Mouse (Mus musculus) heart, postnatal 4 days (tissue): ENCODE measurements around the gene D630045J12Rik. TPM values are rescaled to one million over a fixed set of nuclear protein-coding genes. Genes with fewer than 3 reads are reported as not detected.
A peak's percentile ranks its signal among the peaks of the same experiment; 100 is the strongest.

Experiments used
- DNase-seq: peaks from one replicate; pipeline ENCODE4 v3.0.0; 2021
- total RNA-seq, 2 experiments: library from RNA; stranded (reverse); gene quantifications; 2 replicates each; pipeline ENCODE4 v1.2.3; 2021

D630045J12Rik gene
- total RNA-seq, 2 experiments from 2014 or later = 3.7 to 3.9 TPM

DNA sequence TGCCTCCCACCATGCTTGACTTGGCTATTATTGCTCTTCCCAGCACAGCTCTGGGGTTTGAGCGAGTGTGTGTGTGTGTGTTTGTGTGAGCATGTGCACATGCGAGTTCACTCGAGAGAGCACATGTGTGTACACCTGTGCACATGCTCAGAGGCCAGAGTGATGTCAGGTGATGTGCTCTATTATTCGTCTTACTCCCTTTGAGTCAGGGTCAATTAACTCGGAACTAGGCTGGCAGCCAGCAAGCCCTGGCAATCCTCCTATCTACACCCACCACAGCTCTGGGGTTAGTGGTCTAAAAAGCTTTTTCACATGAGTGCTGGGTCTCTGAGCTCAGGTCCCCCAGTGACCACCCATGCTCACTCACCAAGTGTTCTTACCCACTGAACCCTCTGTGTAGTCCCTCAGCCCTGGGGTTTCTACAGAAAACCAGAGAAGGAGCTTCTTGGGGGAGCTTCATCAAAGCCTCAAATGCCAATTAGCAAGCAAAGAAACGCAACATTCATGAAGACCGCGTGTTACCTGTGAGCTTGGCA, 11.4 kb downstream of the D630045J12Rik start:
- DNase-seq = peak; percentile 13

DNA sequence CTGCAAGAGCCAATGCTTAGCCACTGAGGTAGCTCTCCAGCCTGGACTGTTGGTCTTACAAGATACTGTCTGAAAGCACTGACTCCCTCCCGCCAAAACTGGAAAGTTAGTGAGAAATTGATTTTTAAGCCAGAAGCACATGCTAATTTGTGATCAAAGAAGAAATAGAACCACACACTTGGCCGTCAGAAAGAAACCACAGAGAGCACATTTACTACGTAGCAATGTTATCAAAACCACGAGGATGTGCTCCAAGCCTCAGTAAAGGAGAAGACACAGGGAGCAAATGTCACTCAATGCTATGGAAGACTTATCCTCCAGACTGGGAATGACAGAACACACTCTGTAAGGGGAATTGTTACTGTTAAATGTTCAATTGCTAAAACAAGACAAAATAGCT, 12.3 kb downstream of the D630045J12Rik start:
- DNase-seq = no peak

DNA sequence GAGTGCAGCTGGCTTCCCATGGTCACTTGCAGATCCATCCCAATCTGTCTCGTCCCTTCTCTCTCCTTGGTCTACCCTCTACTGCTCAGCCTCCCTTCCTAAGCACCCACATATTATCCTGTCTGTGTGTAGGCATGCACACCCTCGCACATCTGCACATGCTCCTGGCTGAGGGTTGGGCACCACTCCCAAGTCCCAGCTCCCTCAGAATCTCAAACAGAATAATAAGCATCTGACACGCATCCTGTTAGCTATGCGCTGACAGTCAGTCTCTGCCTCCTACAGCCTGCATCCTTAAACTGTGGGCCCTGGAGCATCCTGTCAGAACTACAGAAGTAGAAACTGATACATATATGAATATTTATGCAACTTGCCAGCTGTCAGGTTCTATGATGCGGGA, 13.2 kb downstream of the D630045J12Rik start:
- DNase-seq = no peak

DNA sequence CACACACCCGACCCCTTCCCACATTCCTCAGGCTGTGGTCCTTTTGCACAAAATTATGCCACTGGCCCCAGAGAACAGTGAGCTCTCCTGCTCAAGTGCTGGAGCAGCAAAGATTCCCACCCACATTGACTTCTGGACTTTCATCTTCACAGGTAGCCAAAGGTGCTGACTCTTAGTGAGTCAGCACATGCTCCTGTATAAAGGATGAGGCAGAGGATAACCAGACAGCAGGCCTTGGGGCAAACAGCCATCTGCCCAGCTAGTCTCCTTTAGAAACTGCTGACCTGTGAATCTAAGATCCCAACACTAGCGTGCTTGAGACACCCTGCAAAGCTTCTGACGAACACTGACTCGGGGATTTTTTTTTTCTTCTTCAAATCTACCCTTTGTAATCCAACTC, 15.4 kb downstream of the D630045J12Rik start:
- DNase-seq = no peak

DNA sequence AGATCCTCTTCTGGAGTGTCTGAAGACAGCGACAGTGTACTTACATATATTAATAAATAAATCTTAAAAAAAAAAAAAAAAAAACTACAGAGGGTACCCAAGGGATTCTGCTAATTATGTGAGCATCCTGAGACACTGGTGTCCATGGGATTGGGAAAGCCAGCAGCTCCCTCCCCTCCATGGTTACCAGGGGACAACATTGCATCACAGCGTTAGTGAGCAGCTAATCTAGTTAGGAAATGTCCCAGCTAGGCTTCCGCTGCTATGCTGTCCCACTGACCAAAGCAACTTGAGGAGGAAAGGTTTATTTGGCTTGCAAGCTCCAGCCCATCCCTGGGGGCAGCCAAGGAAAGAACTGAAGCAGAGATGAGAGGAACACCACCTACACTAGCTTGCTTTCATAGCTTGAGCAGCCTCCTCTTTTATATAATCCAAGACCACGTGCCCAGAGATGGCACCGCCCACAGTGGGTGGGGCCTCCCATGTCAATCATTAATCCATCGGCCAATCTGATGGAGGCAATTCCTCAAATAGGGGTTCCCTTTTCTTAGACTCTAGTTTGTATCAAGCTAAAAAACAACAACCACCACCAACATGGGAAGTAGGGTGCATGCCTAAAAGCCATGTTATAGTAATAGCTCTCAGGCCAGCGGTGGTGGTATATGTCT, 17.7 kb downstream of the D630045J12Rik start:
- DNase-seq = no peak

DNA sequence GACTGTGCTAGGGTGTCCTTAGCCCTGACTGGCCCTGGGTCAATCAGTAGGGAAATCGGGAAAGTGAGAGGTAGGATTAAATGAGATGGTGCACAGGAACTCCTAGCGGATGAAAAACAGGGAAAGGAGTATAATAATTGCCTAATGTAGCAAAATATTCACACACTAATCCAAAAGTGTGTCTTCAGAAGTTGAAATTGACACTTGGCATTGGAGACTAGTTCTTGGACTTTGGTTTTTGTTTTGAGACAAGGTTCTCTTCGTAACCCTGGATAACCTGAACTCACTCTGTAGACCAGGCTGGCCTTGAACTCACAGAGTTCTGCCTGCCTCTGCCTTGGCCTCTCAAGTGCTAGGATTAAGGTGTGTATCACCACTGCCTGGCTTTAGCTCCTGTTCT, 20.0 kb downstream of the D630045J12Rik start:
- DNase-seq = no peak

DNA sequence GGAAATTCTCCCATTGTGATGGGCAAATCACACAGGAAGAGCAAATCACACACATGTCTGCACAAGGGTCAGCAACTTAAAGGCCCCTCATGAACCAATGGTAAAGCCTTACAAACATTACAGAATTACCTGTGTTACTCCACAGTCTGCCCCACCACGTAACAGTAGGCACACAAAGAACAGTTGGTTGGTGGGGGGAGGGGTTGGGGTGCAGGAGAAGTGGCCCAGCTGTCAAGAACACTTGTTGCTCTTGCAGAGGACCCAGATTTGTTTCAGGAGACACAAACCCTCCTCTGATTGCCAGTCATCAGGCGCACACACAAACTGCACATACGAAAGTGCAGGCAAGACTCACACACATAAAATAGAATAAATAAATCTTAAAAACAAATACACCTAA, 20.9 kb downstream of the D630045J12Rik start:
- DNase-seq = no peak

DNA sequence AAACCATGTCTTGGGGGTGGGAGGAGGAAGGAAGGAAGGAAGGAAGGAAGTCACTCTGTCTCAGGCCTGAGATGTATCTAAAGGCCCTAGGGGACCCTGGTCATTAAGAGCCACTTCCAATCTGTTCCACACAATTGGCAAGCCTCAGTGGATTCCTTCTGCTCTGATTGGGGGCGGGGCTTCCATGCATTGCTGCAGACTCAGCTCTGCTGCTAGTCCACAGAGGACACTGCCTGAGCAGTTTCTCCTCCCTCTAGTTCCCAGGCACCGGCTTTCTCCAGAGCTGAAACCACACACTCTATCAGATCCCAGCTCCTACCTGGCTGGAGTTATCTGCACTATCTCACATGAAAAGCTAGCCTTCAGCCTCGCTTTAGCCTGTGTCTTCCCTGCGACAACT, 21.8 kb downstream of the D630045J12Rik start:
- peak; percentile 40 for DNase-seq

DNA sequence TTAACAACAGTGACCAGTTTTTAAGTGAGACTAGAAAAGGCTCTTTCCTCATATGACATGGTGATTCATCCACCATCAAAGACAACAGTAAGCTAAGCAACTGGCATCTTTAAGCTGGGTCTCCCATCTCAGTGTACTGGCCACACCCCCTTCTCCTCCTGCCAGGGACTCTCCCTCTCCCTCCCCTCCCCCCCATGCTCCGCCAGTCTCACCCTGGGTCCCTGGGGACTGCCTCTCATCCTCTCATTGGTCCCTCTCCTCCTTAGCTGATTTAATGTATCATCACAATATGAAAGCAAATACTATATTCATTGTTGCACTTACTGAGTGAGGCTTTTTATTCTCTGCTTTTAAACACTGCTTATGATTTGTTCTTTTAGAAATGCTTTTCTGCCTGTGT, 29.7 kb downstream of the D630045J12Rik start:
- no peak for DNase-seq

DNA sequence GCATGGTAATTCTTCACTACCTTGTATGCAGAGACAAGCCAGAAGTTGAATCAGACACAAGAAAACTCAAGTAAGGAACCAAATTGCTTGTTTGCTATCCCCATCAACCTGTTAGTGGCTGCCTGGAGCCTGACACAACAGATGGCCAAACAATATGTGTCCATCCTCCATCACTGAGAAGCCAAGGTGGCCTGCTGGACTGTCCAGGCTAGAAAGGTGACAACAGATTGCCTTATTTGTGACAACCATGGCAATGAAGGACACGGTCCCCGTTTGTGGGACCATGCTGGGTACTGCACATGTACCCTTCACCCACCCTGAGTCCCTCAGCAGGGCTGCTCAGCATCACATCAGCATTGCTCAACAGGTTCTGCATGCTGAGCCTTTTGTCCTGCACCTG, 34.5 kb downstream of the D630045J12Rik start:
- DNase-seq = no peak

DNA sequence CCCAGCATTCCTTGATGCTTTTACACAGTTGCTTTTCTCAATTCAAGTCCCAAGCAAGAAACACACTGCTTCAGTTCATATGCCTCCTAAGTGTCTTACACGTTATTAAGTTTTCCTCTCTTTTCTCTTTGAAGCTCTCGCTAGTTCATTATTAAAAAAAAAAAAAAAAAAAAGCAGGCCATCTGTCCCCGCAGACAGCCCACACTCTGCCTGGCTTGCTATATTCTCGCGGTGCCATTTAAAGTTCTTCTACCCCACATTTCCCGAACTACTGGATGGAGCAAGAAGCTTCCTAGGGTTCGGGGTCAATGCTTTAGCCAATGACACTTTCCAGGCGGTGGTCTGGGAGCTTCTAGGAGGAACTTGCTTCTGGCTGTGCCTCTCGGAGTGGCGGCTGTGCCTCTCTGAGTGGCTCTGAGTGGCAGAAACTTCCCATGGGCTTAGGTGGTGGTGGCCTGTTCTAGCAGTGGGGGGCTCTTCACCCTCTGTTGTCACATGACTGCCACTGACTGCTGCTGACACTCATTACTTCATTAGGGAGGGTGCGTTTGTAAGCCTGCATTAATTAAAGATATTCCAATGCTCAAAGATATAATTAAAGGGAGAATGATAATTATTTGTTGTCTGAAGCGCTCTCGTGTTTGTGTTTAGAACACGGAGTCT, 38.2 kb downstream of the D630045J12Rik start:
- DNase-seq = no peak

DNA sequence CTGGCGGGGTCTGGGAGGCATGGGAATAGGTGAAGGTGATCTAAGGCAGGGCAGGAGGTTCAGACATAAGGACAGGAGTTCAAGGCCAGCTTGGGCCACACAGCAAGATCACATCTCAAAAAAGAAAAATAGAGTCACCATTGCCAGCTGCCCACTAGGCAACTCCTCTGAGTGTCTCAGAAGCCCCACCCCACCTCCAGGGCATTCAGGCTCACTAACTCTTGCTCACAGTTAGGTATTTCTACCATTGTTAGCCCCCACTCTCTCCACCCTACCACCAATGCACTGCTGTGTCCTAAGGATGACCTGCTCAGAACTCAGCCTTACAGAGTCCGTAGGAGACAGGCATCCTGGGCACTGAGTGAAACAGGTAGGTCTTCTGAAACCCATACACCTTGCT, 46.2 kb downstream of the D630045J12Rik start:
- DNase-seq = no peak

DNA sequence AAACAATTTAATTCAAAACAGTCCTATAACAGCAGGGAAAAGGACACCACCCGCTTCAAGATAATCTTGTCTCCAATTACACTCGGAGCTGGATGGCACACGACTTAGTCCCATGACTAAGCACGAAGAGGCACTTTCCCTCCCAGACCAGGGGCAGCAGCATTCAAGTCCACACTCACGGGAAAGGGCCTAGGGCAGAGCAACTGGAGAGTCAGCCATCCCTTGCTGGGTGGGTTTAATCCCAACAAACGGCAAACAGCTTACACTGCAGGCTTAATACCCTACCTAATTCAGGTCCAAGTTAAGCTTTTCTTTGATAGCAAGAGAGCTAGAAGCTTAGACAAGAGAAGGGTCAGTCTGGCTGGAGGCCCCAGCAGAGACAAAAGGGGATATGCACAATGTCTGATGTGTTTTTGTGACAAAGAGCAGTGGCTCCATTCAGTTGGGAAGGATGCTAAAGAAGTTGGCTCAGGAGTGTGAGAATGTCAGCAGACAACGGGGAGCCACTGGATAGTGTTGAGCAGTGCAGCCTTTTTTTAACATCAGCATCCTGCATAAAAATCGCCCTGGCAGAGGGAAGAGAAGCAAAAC, 46.8 kb downstream of the D630045J12Rik start:
- DNase-seq = no peak

DNA sequence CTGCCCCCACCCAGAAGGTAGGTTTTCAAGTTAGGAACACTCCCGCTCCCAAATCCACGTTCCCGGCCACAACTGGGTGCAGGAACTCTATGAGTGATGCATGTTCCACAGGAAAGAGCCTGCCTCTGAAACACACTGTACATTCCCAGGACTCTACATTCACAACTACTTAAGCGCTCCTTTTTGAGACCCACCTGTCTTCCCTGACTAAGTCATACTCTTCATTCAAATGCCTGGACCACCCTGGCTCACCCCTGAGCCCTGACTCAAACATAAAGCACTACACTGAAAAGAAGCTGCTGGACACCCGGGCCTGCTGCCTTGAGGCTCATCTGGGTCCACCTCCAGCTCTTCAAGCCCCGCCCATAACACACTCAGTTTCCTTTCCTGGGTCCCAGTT, 48.4 kb downstream of the D630045J12Rik start:
- DNase-seq = no peak

DNA sequence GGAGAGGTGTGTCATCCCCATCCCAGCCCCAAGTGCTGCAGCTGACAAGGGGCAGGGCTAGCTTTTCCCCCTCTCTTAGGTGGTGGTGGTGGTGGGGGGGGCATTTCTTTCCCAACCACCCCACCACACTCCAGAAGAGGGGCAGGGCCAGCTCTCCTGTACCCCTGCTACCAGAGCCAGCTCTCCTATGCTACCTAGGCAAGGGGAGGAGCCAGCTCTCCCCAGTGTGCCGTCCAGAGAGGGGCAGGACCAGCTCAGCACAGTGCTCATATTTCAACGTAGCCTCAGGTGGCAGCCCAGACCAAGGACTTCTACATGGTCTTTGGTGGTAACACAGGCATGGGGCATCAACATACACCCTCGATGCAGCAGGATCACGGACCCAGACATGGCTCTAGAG, 50.0 kb downstream of the D630045J12Rik start:
- DNase-seq = no peak

DNA sequence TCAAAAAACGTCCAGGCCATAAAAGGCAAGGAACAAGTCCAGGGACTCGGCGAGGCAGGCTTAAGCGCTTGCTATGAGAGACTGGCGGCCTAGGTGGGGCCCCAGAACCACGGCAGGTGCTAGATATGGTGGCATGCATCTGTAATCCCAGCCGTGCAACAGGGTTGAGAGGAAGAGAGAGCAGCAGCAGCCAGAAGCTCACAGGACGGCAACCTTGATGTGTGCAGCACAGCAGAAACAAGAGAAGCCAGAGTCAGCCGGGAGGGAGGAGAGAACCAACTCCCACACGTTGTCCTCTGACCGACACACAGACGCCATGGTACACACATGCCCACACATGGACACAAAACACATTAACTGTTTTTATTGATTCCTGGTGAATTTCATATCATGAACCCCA, 51.0 kb downstream of the D630045J12Rik start:
- DNase-seq = no peak

DNA sequence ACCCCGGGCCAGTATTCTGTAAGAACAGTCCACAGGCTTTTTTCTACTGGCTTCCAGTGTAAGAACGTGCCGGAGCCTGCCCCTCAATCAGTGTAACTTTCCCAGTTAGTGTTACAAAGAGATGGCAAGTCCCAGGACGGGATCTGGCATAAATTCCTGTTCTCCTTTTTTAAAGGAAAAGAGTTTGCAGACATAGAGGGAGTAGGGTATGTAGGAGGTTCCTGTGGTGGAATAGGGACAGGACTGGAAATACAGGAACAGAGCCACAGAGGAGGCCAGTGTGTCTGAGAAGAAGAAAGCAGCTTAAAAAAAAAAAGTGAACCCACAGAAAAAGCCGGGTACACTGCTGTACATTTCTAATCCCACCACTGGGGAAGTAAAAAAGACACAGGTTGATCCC, 52.3 kb downstream of the D630045J12Rik start:
- no peak for DNase-seq

DNA sequence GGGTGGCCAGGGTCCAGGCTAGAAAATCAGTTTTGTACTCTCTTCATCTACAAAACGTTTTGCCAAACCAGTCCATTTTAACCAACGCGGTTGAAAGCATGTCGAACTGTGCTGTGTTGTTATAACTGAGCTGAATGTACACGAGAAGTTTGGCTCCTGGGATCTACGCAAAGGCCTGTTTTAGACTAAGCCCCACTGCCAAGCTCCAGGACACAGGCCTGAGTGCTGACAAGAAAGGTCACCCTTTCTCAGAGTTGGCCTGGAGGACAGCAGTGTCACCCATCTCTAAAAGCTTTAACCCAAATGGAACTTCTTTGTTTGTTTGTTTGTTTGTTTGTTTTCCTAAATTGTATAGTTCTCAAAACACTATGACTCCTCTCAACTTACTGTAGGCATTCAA, 54.2 kb downstream of the D630045J12Rik start:
- no peak for DNase-seq

DNA sequence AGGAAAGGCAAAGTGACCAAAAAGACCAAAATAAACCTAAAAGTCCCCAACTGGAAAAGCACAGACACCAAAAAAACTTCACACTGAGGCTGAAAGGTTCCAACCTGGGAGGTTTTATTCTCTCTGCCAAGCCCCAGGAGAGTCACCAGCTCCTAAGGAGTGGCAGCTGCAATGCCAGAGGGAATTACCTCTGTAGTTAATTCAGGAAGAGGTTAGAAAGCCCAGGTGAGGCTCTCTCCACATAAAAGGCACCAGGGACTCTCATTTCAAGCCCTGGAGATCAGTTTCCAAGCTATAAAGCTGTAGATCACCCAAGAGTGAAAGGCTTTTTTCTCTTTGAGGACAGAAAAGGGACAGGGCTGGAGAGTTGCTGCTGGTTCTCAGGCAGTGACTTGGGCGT, 55.1 kb downstream of the D630045J12Rik start:
- DNase-seq = no peak

DNA sequence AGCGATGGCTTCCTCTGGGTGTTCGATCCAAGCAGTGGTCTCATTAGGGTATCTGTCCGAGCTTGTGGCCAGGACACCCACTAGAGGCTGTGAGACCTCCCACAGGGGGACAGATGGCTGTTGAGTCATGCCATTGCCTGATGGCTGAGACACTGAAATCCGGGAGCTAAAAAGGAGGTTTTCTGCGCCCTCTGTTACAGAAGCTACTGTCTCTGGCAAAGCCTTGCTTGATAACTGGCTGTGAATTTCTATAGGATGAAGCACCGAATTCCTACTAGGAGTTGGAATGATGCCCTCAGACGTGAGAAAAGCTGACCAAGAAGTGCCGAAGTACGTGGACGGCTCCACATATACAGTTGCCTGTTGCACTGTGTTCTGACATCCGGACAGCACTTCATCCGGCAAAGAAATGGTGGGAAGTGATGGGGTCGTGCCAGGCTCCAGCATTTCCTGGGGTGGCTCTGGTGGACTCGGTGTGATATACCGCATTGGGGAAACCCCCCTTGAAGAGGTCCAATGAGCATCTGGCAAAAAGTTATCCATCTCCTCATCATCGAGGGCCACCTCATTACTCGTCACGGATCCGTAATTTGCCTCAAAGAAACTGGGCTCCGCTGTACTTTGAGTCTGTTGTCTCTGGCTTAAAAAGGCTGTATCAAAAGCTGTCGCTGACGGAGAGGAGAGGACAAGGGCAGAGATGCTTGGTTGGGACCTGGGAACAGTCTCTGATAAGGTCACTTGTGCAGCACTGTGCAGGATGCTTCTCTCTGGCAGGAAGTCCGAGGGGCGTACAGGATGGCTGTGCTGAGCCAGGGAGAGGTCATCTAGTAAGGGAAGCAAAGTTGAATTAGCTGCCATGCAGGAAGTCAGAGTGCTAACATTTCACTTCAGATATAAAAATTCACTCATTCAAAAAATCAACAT, 57.3 kb downstream of the D630045J12Rik start:
- no peak for DNase-seq

DNA sequence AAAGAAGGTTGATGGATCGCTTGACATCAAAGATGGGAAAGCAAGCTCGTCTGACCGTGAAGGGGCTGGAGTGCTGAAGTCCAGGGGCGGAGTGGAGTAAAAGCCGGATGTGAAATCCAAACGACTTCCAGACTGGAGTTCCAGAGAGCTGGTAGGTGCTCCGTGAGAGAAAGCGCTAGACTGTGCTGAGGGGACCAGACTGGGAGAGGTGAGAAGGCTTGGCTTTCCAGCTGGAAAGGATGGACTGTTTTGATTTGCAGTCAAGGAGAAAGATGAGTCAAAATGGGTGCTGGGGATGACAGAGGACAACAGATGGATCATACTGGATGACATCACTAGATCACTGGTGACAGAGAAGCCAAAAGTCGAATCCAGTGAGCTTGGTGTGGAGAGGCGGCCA, 58.5 kb downstream of the D630045J12Rik start:
- DNase-seq = no peak

DNA sequence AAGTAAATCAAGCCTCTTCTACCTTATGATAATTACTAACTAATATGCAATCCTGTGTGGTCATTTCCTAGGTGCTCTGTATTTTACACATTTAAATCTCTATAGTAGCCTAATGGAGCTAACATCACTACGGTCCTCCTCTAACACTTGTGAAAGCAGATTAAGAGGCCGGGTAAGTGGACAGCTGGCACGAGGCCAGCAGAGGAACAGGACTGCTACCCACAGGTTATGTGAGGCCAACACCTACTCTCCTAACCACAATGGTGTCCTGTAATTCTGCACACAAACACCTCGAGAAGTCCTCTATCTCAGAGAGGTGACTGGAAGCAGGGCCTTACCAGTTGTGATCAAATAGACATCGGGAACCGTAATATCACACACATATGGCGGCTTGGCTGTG, 59.8 kb downstream of the D630045J12Rik start:
- peak; percentile 36 for DNase-seq

DNA sequence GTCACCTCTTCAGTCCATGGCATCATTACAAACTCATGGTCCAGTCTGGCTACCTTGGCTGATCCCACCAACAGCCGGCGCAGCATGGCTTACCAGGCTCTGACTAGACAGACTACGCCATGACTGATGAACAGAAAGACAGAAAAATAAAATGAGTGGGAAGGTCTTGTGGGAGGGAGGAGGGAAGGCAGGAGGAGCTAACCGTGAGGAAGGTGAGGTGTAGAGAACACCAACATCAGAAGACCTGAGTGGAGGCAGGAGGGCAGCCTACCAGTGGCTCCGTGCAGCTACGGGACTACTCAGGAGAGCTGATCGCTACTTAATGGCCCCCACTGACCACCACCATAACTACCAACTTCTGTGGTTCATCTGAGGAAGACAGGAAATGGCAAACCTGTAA, 60.9 kb downstream of the D630045J12Rik start:
- no peak for DNase-seq
